Mouse (Mus musculus) embryonic fibroblast, embryonic 13.5 days (primary cell): ENCODE measurements around the gene Gpr45.

ENCODE experiments used
- CTCF ChIP-seq: IDR thresholded peaks from 2 replicates; pipeline ENCODE4 v1.5.1; 2011; ENCODE audit warnings: mild to moderate bottlenecking, control low read depth, low read length, moderate library complexity, borderline replicate concordance; ENCODE audit not compliant: insufficient read depth
- POLR2A ChIP-seq: IDR thresholded peaks from 2 replicates; pipeline ENCODE4 v1.6.1; 2011; ENCODE audit warnings: low read depth, mild to moderate bottlenecking, control low read depth, low read length, moderate library complexity

DNA sequence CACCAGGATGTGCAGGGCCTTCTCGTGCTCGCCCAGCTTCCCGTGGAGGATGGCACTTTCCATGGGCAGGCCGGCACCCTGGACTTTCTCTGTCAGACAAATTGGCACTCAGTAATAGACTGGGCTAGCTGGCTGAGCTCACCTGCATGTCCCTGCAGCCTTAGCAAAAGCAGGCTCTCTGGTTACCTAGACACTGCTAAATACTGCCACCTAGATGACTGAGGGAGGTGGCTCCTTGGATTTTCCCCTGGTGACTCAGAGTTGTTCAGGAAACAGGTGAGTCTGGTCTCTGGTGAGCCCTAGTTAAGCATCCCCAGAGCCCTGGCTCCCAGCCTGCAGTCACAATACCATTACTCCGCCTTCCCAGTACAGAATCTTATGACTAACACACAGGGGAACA is 99.2 kb downstream of the Gpr45 start:
- TF ChIP-seq POLR2A, result no peak
- no peak for TF ChIP-seq CTCF
